Mouse (Mus musculus): ENCODE results near the gene Gm17509.
A peak's percentile ranks its signal among the peaks of the same experiment; 100 is the strongest.

The Gm17509 gene

DNA sequence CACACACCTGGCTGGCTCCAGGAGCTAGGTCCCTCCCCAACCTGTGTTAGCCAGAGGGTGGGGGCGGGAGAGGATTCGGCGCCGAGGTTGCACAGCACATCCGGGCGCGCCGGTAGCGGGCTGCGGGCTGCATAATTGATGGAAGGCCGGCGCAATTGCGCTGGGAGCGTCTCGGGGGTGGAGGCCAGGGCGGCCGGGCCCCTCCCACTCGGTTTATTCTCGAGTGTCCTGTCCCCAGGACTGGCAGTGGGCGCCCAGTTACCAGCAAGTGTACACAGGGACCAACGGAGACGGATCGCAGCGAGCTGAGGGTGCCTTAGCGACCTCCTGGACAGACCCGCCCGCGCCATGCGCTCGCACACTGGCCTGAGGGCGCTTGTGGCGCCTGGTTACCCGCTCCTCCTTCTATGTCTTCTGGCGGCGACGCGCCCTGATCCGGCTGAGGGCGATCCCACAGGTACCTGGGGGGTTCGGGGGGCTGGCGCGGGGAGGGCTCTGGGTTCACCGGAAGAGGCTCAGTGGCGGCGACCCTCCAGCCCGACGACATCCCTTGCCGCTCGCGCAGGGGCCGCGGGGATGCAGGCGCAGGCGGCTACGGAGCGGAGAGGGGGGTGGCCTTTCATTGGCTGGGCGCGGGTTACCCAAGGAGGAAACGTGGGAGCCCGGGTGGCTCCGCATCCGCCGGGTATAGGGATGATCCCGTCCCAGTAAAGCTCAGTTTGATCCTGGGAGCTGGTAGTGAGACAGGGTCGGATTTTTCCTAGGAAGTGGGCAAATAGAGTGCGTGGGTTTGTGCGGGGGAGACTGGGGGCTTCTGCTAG lies at the start of gene Gm17509:
Gene Gm17509, minus strand, starts transcription at position 575 of the 821 bp plus-strand sequence.
- peak; percentile 68 to 71 for DNase-seq (ENCODE audit: low read depth in 2 of 2, low spot score in 2 of 2)

DNA sequence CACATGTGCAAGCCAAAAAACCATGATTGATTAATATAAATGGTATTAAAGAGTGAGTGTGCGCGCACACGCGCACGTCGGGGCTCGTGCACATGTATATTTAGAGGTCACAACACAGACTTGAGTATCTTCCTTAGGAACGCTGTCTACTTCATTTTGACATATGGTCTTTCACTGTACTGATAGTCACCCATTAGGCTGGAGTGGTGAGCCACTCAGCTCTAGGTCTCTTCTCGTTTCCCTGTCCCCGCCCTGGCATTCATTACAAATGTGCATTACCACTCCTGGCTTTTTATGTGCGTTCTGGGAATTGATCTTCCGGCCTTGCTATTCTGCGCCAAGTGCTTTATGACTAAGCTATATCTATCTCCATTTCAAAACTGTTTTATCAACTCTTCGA lies 47.1 kb upstream of the Gm17509 start:
- no peak for DNase-seq (ENCODE audit: low read depth in 2 of 2, low spot score in 2 of 2)

DNA sequence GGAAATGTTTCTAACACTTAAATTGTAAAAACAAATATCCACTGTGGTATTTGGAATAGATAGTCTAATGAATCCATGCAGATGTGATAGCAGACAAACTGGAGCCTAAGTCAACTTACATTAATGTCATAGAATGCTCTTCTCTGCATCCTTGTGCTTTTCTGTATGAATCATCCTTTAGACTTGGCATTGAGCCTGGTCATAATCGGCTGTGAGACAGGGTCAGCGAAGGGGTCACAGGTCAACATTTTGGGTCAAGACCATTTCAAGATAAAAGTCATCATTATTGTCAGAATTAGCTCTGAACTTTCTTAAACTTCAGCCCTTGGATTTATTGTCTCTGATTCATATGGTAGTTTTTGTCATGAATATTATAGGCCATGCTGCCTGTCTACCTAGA lies 45.3 kb upstream of the Gm17509 start:
- DNase-seq (ENCODE audit: low read depth in 2 of 2, low spot score in 2 of 2) = no peak

DNA sequence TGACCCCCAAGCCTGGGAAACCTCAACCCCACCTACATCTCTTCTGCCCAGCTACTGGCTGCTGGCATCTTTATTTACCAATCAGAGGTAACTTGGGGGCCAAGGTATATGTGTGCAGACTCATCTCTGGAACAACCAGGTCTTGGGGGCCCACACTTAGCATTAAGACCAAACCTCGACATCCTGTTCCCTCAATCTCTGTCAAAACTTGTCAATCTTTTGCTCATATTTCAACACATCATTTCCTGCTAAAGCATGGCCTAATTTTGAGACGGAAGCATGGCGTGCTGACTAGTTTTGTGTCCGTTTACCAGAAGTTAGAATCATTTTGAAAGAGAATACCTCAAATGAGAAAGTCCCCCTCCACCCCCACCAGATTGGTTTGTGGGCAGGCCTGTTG lies 39.8 kb upstream of the Gm17509 start:
- DNase-seq (ENCODE audit: low read depth in 2 of 2, low spot score in 2 of 2) = no peak

DNA sequence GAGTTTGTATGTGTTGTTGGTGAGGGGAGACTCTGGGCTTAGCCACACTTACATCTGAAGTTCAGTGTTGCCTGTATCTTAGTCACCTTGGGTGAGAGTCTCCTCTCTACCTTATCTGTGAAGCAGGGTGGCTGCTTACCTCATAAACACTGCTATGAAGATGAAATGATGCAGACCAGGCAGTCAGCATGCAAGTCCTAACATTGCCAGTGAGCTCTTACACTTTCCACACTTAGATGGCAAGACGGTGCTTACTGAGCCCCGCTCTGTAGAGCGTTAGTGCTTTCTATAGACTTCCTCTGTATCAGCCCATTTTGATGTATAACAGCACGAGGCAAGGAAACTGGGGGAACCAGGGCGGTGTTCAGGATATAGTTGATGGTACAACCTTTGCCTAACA lies 21.7 kb upstream of the Gm17509 start:
- DNase-seq (ENCODE audit: low read depth in 2 of 2, low spot score in 2 of 2) = no peak

DNA sequence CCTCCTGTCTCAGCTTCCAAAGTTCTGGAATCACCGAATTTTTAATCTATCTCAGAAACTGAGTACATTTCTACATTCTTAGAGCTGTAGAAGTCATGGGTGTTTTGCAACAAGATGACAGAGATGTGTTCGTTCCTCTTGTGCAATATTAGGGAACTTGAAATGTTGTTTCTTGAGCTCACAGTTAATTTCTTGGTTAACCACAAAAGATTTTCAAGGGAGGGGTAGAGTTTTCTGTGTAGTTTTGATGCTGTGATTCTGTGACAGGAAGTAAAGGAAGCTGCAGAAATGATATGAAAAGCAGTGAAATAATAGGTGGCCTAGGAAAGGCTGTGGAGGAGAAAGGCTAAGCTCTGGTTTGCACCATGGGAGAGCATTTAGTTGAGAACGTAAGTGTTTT lies 21.2 kb upstream of the Gm17509 start:
- DNase-seq (ENCODE audit: low read depth in 2 of 2, low spot score in 2 of 2) = peak in 1 of 2 experiments; percentile 43

DNA sequence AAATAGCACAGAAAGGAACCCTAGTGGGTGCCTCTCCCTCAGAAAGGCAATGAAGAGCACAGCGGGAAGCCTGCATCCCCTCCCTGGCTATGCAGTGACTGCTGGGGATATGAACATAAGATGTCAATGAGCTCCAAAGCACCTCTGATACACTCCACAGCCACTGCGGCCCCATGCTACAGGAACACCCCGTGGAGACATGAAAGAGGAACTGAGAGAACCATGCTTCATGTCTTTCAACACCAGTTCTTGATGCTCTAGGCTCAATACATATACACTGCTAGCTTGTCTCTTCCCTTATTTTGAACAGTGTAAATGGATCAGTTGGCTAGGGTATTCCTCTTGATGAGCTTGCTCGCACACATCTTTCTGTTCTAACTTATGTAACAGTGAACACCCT lies 16.2 kb upstream of the Gm17509 start:
- DNase-seq (ENCODE audit: low read depth in 2 of 2, low spot score in 2 of 2) = no peak

DNA sequence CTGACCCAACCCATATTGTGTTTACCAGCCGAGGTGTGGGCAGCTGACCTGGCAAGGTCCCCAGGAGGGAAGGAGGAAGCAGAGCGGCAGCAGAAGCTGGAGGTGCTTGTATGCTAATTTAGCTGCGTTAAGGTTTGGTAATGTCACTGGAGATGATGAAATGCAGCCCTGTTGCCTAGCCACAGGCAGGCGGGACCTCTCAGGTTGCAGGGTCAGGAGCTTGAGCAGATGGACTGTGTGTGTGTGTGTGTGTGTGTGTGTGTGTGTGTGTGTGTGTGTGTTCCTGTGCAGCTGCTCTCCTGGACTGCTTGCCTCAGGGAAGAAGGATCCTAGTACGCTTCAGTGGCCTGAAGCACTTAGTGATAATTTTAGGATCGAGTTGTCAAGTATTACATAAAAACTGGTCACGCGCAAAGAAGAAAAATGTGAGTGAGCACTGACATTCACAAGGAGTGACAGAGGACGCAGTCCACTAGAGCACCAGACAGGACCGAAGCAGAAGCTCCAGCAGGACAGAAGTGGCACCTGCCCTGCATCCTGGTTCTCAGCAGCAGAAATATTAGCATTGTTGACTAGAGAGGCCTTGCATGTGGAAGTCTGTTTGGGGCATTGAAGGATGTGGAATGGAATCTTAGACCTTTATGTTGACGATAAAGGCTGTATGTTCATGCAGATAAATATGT lies 14.8 kb upstream of the Gm17509 start:
- no peak for DNase-seq (ENCODE audit: low read depth in 2 of 2, low spot score in 2 of 2)

DNA sequence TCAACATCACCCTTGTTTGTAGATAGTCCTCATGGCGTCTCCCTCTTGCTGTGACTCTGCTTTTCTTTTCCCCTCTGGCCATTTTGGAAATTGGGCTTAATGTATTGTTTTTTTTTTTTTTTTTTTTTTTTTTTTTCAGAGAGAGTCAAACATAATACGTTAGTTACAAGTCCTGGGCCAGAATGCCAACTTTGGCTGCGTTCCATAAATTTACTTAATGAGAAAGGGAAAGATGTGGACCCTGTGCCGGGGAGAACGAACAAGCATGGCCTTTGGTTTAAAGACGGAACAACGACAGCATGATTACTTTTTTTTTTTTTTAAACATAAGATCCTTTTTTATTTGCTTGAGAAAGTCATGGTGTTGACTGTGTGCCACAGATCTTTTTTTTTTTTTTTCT lies 13.6 kb upstream of the Gm17509 start:
- DNase-seq (ENCODE audit: low read depth in 2 of 2, low spot score in 2 of 2) = no peak

DNA sequence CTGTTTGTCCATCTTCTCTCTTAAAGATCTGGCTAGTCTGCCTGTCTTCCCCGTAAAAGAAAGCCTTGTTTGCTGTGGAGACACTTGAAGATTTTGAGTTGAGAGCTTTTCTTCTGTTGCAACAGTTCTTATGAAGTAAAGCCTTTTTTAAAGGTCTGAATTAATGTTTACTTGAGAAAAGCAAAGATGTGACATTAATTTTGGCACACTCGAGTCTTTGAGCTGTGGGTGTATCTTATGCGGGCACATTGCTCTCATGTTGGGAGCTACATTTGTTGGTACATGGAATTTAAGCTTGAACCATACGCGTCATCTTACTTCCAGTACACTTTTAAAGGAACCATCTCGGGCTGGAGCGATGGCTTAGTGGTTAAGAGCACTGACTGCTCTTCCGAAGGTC lies 12.9 kb upstream of the Gm17509 start:
- DNase-seq (ENCODE audit: low read depth in 2 of 2, low spot score in 2 of 2) = no peak

DNA sequence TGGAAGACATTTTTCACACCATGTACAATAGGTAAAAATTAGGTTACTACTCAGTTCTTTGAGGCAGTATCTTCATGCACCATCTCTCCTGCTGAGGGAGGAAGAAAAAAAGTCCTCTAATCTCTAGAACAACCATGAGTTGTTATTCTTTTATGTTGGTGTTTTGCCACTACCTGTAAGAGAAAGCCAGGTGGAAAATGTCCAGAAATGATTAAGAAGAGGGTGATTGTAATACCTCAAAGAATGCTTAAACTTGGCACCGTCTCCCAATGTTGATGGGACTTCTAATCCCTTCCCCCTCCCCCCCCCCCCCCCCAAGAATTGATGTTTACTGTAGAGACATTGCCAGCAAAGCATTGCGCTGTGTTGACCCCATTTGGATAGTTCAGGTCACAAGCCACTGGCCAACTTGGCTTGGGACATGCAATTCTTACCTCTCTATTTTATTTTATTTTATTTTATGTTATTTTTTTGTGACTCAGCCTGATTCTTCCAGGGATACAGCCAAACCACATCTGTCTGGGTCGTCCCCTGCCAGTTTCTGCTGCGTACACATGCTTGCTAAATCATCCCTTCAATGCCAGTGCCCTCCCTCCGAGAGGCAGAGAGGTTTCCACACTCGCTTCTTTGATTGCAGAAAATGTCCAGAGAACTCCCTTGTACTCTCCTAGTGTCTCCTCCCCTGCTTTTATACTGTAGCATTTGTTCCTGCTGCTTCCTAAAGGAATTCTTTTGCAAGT lies 9.7 kb upstream of the Gm17509 start:
- DNase-seq (ENCODE audit: low read depth in 2 of 2, low spot score in 2 of 2) = no peak

DNA sequence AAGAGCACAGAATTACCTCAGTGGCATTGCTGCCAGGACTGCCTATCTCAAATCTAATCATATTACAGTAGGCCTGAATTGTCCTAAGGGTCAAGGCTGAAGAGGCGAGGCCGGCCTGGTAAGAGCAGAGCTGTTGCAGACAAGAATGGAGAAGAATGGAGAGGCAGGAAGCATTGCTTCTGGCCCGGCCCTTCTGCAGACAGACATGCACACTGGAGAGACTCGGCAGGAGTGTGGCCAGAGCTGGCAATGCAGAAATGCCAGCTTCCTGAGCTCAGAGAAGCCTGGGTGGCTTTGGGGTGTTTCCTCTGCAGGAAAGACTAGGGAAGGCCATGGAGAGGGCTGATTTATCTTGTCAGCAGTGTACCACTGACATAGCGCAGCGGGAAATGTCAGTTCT lies 4.7 kb upstream of the Gm17509 start:
- DNase-seq (ENCODE audit: low read depth in 2 of 2, low spot score in 2 of 2) = no peak

DNA sequence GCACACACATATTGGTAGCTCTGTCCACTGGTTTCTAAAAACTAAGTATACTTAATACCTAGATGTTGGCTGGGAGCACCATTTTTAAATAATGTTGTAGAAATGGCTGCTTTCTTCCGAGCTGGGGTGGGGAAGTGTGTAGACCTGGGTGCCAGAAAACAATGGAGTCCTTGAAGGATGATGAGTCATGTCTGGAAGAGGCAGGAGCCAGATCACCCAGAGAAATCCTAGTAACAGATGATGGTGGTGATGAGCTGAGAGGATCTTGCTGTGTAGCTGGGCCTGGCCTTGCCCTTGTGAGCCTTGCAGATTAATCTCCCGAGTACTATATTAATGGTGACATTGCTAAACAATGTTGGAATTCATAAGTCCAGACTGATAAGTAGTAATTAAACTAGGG lies 4.0 kb upstream of the Gm17509 start:
- no peak for DNase-seq (ENCODE audit: low read depth in 2 of 2, low spot score in 2 of 2)

DNA sequence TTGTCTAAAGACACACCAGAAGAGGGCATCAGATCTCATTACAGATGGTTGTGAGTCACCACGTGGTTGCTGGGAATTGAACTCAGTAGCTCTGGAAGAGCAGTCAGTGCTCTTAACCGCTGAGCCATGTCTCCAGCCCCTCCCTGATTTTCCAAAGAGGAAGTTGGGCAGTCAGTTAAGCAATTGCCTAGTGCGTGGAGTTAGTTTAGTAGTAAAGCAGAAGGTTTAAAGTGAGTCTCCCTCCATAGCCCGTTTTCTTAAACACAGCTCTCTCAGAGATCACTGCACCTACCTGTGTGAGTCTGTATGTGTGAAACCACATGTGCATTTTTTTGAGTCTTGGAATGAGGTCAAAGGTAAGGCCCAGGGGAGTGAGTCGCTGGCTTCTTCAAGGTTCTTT lies 2.2 kb upstream of the Gm17509 start:
- DNase-seq (ENCODE audit: low read depth in 2 of 2, low spot score in 2 of 2) = no peak

DNA sequence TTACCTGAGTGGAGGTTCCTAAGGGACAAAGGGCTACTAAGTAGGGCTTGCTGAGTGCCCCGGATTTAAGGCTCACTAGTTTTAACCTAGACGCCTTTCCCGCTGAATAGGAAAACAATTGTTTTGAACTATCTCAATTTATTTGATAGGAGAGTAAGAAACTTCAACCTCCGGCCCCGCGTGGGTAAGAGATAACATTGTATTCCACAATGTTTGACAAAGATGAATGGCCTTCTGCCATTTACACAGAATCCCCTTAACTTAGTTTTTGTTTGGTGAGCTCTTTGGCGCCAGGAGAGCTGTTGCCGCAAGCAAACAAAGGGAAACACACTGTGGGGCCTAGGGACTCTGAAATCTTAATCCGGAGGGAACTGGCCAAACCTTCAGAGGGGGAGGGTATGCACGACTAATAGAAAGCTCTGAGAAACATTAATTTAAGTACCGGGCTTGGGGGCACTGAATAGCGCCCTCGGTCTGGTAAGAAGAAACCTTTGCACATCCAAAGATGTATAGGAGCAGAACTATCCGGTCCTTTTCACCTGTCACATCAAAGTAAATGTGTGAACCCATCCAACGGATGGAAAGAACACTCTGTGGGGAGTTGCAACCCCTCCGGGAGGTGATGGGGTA lies 889 bp downstream of the Gm17509 start:
- no peak for DNase-seq (ENCODE audit: low read depth in 2 of 2, low spot score in 2 of 2)

DNA sequence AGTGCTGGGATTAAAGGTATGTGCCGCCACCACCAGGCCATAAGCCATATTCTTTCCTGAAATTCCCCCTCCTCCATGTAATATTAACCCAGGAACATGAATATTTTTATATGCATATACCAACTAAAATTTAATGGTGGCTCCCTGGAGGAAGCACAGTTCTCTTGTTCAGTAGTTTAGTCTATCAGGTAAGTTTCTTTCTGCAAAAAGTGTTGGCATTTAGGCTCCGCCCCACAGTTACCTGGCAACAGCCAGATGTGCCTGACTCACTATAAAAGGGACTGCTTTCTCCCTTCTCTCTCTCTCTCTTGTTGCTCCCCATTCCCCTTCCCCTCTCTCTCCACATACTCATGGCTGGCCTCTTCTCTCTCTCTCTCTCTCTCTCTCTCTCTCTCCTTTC lies 2.8 kb downstream of the Gm17509 start:
- peak; percentile 54 to 70 for DNase-seq (ENCODE audit: low read depth in 2 of 2, low spot score in 2 of 2)

DNA sequence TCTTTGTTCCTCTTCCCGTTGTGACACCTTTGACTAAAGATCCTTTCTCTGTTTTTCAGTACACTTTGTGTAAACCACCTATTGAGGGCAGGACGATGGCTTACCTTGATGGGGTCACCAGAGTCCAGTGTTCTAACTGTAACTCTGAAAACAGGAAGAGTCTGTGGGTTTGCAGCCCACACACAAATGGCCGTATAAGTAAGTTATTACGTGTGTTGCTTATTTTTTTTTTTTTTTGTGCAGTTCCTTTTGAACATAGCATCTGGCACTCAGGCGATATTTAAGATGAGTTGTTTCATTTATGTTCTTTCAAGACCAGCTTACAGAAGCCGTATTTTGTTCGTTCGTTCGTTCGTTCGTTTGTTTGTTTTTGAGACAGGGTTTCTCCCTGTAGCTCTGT lies 3.3 kb downstream of the Gm17509 start:
- peak in 1 of 2 experiments; percentile 52 for DNase-seq (ENCODE audit: low read depth in 2 of 2, low spot score in 2 of 2)

DNA sequence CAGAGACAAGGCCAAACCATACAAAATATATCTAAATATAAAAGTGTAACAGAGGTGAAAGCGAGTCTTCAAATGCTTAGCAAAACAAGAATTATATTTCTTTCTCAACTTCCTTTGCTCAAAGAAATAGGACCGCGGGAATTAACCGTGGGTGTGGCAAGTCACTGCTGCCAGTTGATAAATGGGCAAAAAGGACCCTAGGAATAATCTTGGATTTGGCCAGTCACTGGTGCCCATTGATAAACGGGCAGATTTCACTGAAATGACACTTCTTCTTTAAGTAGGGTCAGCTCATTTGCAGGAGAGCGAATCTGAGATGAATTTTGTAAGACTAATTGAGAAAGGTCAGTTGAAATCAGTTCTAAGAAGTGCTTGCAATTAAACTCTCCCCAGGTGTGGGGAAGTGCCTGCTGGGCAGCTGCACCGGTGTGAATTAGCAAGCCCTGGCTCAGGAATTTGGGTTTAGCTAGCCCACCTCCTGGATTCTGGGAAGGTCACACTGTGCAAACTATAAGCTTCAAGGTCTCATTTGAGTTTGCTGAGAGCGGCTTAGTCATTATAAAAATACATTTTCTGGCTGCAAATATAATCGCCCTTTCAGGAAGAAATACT lies 4.0 kb downstream of the Gm17509 start:
- DNase-seq (ENCODE audit: low read depth in 2 of 2, low spot score in 2 of 2) = no peak

DNA sequence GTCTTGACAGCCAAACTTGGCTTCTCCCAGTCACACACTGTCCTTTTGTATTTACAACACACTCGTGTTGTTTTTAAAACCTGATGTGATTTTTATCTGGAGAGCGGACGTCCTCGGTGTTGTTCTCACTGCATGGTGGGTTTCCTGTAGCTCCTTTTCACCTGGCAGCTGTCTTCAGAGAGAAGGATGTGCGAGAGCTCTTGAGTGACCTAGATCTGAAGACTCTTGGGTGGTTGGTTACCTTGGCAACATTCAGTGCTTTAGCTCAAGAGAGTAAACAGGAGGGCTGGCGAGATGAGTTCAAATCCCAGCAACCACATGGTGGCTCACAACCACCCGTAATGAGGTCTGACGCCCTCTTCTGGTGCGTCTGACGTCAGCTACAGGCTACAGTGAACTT lies 4.7 kb downstream of the Gm17509 start:
- peak; percentile 73 to 77 for DNase-seq (ENCODE audit: low read depth in 2 of 2, low spot score in 2 of 2)

DNA sequence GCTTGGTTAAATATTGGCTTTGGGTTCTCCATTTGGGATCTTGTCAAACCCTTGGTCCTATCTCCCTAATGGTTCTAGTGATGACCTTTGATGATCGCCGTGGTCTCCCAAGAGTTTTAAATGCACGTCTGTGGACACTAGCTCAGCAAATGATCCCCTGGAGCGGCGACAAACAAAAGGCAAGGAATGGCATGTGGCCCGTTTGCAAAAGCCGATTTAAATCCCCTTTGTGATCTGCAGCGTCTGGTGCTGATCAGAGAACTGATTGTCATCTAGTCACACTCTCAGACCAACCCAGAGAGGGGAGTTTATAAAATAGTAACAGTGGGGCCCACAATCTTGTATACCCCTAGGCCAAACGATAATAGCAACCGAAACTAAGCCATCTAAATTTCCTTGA lies 5.4 kb downstream of the Gm17509 start:
- no peak for DNase-seq (ENCODE audit: low read depth in 2 of 2, low spot score in 2 of 2)

DNA sequence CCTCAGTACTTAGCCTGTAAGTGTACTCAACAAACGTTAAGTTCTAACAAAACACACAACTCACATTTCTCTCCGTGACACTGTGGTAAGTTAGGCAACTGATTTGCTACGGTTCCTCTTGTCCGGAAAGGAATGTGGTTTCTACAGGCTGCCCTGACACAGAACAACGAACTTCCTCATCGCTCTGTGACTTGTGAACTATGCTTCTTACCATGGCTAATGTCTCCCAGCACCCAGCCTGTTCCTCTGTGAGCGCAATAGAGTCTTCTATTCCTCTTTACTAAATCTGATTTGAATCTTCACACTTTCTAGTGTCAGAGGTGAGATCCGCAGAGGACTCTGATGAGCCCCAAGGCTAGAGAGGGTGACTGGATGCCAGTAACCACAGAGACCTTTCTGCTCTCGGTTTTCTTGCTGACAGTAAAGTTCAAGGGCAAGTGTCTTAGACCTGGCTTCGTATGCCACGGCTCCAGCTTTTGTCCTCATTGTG lies 9.4 kb downstream of the Gm17509 start:
- DNase-seq (ENCODE audit: low read depth in 2 of 2, low spot score in 2 of 2) = peak; percentile 50 to 55
